Comparison of ENCODE assay signal across 8 mouse cellular contexts in the genomic region with DNA sequence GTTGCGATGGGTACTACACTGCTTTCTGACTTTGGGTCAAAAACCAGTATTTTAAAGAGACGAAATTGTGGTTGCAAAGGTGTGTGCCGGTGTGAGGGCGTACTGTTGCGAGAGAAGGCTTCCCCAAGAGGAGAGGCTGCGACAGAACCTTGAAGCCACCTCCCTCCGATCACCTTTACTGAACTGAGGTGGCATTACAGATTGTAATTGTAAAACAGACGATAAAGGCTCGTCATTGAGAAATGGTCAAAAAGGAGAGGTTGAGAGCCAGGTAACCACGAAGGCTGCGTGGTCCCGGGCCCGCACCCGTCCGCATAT. TPM values are rescaled to one million over a fixed set of nuclear protein-coding genes. Genes with fewer than 3 reads are reported as not detected.
DNase-seq lines count a peak whose midpoint lies in the region; ATAC-seq and TF ChIP-seq lines count a peak whose summit lies in the region.

No protein-coding gene starts in this region.

- H3K9ac ChIP-seq in heart, embryonic 11.5 days (ENCODE audit: low read depth, low read length): peak overlapping the region; percentile 90
- peak overlapping the region; percentile 83 for H3K9ac ChIP-seq in limb, embryonic 13.5 days

- H3K36me3 ChIP-seq in heart, embryonic 11.5 days (ENCODE audit: control insufficient read depth, insufficient read depth, low read length): 0 out of 2 replicates have a peak, but pooled peaks cover 2% of the 10 kb centered on the region
- no peaks in the 10 kb centered on the region for H3K36me3 ChIP-seq in C2C12 (ENCODE audit: control insufficient read depth, insufficient read depth)
- H3K36me3 ChIP-seq in limb, embryonic 13.5 days: peaks cover 3% of the 10 kb centered on the region; the same call in 1 of the 2 replicates
- no peaks in the 10 kb centered on the region for H3K36me3 ChIP-seq in small intestine, adult 2 months (ENCODE audit: control insufficient read depth, insufficient read depth, low read length)

- peaks cover 8% of the 10 kb centered on the region for H3K79me3 ChIP-seq in C2C12 (ENCODE audit: low read depth)

- H3K27ac ChIP-seq in heart, embryonic 11.5 days (ENCODE audit: low read depth, low read length): peak overlapping the region; percentile 92
- H3K27ac ChIP-seq in embryonic fibroblast, embryonic 13.5 days (ENCODE audit: insufficient read depth, low read length): peak overlapping the region; percentile 43; the same call in 1 of the 2 replicates
- H3K27ac ChIP-seq in limb, embryonic 13.5 days: peak overlapping the region; percentile 79
- H3K27ac ChIP-seq in small intestine, adult 2 months (ENCODE audit: insufficient read depth, low read depth, low read length): peak overlapping the region; percentile 67

- peak overlapping the region; percentile 84 for H3ac ChIP-seq in C2C12 (ENCODE audit: control insufficient read depth, insufficient read length, low read depth)

- peak overlapping the region; percentile 85 for H3K4me2 ChIP-seq in heart, embryonic 11.5 days
- peak overlapping the region; percentile 86 for H3K4me2 ChIP-seq in limb, embryonic 13.5 days (replicated peaks)

- TF ChIP-seq POLR2A in embryonic fibroblast, embryonic 13.5 days (IDR thresholded peaks at IDR 0.05; ENCODE audit: low read depth, low read length): no peak
- TF ChIP-seq POLR2A in small intestine, adult 2 months (IDR thresholded peaks at IDR 0.05; ENCODE audit: low read depth, low read length): no peak

- H3K4me1 ChIP-seq in heart, embryonic 11.5 days (ENCODE audit: control insufficient read depth, insufficient read depth, low read length): peaks cover 4% of the 10 kb centered on the region; the same call in 1 of the 2 replicates
- H3K4me1 ChIP-seq in embryonic fibroblast, embryonic 13.5 days (ENCODE audit: control insufficient read depth, insufficient read depth, low read length): peaks cover 2% of the 10 kb centered on the region
- H3K4me1 ChIP-seq in limb, embryonic 13.5 days: peaks cover 19% of the 10 kb centered on the region; the same call in 1 of the 2 replicates
- peaks cover 3% of the 10 kb centered on the region; the same call in 1 of the 2 replicates for H3K4me1 ChIP-seq in small intestine, adult 2 months (ENCODE audit: control insufficient read depth, insufficient read depth, insufficient read length, low read length)

- no peaks in the 10 kb centered on the region for H3K27me3 ChIP-seq in heart, embryonic 11.5 days (ENCODE audit: control insufficient read depth, insufficient read depth, low read length)
- no peaks in the 10 kb centered on the region for H3K27me3 ChIP-seq in C2C12 (ENCODE audit: control insufficient read depth, insufficient read depth, insufficient read length)
- H3K27me3 ChIP-seq in limb, embryonic 13.5 days: no peaks in the 10 kb centered on the region
- H3K27me3 ChIP-seq in small intestine, adult 2 months (ENCODE audit: control insufficient read depth, insufficient read depth, low read length): no peaks in the 10 kb centered on the region

- H3K79me2 ChIP-seq in C2C12 (ENCODE audit: control insufficient read depth, insufficient read depth): peaks cover 25% of the 10 kb centered on the region

- peak overlapping the region; percentile 83 for H3K4me3 ChIP-seq in heart, embryonic 11.5 days (ENCODE audit: low read depth, low read length)
- H3K4me3 ChIP-seq in C2C12 (ENCODE audit: insufficient read depth, poor library complexity, severe bottlenecking): peak overlapping the region; percentile 63
- peak overlapping the region; percentile 72 for H3K4me3 ChIP-seq in embryonic fibroblast, embryonic 13.5 days (ENCODE audit: insufficient read depth, low read length)
- H3K4me3 ChIP-seq in limb, embryonic 13.5 days: peak overlapping the region; percentile 77
- H3K4me3 ChIP-seq in small intestine, adult 2 months (ENCODE audit: low read depth, low read length): peak overlapping the region; percentile 72

- TF ChIP-seq CTCF in C2C12 (IDR thresholded peaks at IDR 0.05; ENCODE audit: control insufficient read depth, insufficient read depth, insufficient read length): no peak
- TF ChIP-seq CTCF in embryonic fibroblast, embryonic 13.5 days (IDR thresholded peaks at IDR 0.05; ENCODE audit: borderline replicate concordance, insufficient read depth, low read length): no peak
- TF ChIP-seq CTCF in small intestine, adult 2 months (IDR thresholded peaks at IDR 0.05; ENCODE audit: extremely low read depth, insufficient read length, insufficient replicate concordance, low read depth, low read length): no peak

- DNase-seq in heart, adult 18-20 months: no peak
- no peak for DNase-seq in left cerebral cortex, adult 18-20 months (ENCODE audit: low spot score in 2 of 2)
- no peak for DNase-seq in thymus, adult 18-20 months

- no peak for ATAC-seq in heart, embryonic 11.5 days (replicated peaks; ENCODE audit: insufficient number of reproducible peaks, low FRiP score, low TSS enrichment)
- ATAC-seq in limb, embryonic 13.5 days (ENCODE audit: low FRiP score, low read depth): no peak

- under 1% methylated on average over 15 of the region's 15 CpGs for WGBS in heart, embryonic 11.5 days (ENCODE audit: insufficient replicate concordance)
- WGBS in limb, embryonic 13.5 days: under 1% methylated on average over 15 of the region's 15 CpGs
- WGBS in small intestine, adult 2 months: under 1% methylated on average over 15 of the region's 15 CpGs

- H3K9me3 ChIP-seq in heart, embryonic 11.5 days (replicated peaks; ENCODE audit: control insufficient read depth, low read length): no peaks in the 10 kb centered on the region
- H3K9me3 ChIP-seq in limb, embryonic 13.5 days: no peaks in the 10 kb centered on the region

TF ChIP-seq in C2C12, 6 proteins besides CTCF, POLR2A, EP300 and RAD21:
- TF ChIP-seq MYOG (IDR thresholded peaks at IDR 0.05; ENCODE audit: control insufficient read depth, extremely low read depth, insufficient read length) (no peak), CEBPB (IDR thresholded peaks at IDR 0.05; ENCODE audit: low read depth) (no peak), USF1 (IDR thresholded peaks at IDR 0.05; ENCODE audit: low read depth) (no peak), FOSL1 (IDR thresholded peaks at IDR 0.05; ENCODE audit: insufficient read depth, low read length, poor library complexity, severe bottlenecking) (no peak), MYOD1 (IDR thresholded peaks at IDR 0.05; ENCODE audit: control insufficient read depth, insufficient read length, low read depth) (no peak), MAX (IDR thresholded peaks at IDR 0.05) (no peak)

RNA-seq across cellular contexts. Expression of a gene that starts 0.6 kb away (rescaled TPM):
- 28.3 and 28.9 TPM in 2 replicates for polyA plus RNA-seq in heart, embryonic 11.5 days (2014; fragmentation: Nextera tagmentation; extraction: Ambion mirVana)
- 10 to 100 TPM; 23.3 to 24.9 TPM for total RNA-seq in heart, adult 18-20 months (2021)
- polyA plus RNA-seq in C2C12 (2012; fragmentation: generic; extraction: Trizol): 6.6 TPM
- 33.9 and 34.3 TPM in 2 replicates for polyA plus RNA-seq in embryonic fibroblast, embryonic 13.5 days (2011; ENCODE audit: insufficient read length, low read depth, missing spikeins)
- polyA plus RNA-seq in limb, embryonic 13.5 days (2015; fragmentation: Nextera tagmentation; extraction: Ambion mirVana): 21.9 and 22.8 TPM in 2 replicates
- 4.1 and 7.1 TPM in 2 replicates for polyA plus RNA-seq in small intestine, adult 2 months (2012; rRNA removed)
- 10 to 100 TPM; 54.3 to 55.8 TPM for total RNA-seq in left cerebral cortex, adult 18-20 months (2021)

RNA-seq across cellular contexts. Expression of a gene that starts 18.2 kb away (rescaled TPM):
- 0.55 and 1.0 TPM in 2 replicates for polyA plus RNA-seq in heart, embryonic 11.5 days (2014; fragmentation: Nextera tagmentation; extraction: Ambion mirVana)
- under 1 TPM in 1 of 2 experiments, not detected in 1; 0.65 TPM for total RNA-seq in heart, adult 18-20 months (2021)
- polyA plus RNA-seq in C2C12 (2012; fragmentation: generic; extraction: Trizol): not detected
- 12.3 and 19.7 TPM in 2 replicates for polyA plus RNA-seq in embryonic fibroblast, embryonic 13.5 days (2011; ENCODE audit: insufficient read length, low read depth, missing spikeins)
- polyA plus RNA-seq in limb, embryonic 13.5 days (2015; fragmentation: Nextera tagmentation; extraction: Ambion mirVana): 0.41 and 0.94 TPM in 2 replicates
- polyA plus RNA-seq in small intestine, adult 2 months (2012; rRNA removed): 0.38 and 0.87 TPM in 2 replicates
- 1 to 10 TPM in 1 of 2 experiments, not detected in 1; 1.7 TPM for total RNA-seq in left cerebral cortex, adult 18-20 months (2021)

RNA-seq across cellular contexts. Expression of a gene that starts 44.2 kb away (rescaled TPM):
- polyA plus RNA-seq in heart, embryonic 11.5 days (2014; fragmentation: Nextera tagmentation; extraction: Ambion mirVana): 65.3 and 70.1 TPM in 2 replicates
- total RNA-seq in heart, adult 18-20 months (2021): 10 to 100 TPM; 56.1 to 61.2 TPM
- 66.9 TPM for polyA plus RNA-seq in C2C12 (2012; fragmentation: generic; extraction: Trizol)
- 240 and 252 TPM in 2 replicates for polyA plus RNA-seq in embryonic fibroblast, embryonic 13.5 days (2011; ENCODE audit: insufficient read length, low read depth, missing spikeins)
- polyA plus RNA-seq in limb, embryonic 13.5 days (2015; fragmentation: Nextera tagmentation; extraction: Ambion mirVana): 114 TPM in 2 replicates
- polyA plus RNA-seq in small intestine, adult 2 months (2012; rRNA removed): 1.3 and 2.6 TPM in 2 replicates
- total RNA-seq in left cerebral cortex, adult 18-20 months (2021): 10 to 100 TPM; 64.8 TPM

Comparison
In these comparisons a context has a peak if more than half of its experiments do, and no peak if none do; other contexts are left out.
1. RNA of a gene that starts 44.2 kb away (polyA plus RNA-seq): 240 to 252 TPM in embryonic fibroblast, embryonic 13.5 days, 114 TPM in limb, embryonic 13.5 days, 65.3 to 70.1 TPM in heart, embryonic 11.5 days and 66.9 TPM in C2C12 (single experiment); 1.3 to 2.6 TPM in small intestine, adult 2 months; every median in the first group is over 10 times any median in the second.
2. Peak in every context shown above with its lines, with median percentiles within 50 percentile points of each other: H3K27ac ChIP-seq and H3K4me3 ChIP-seq.